Comparison of ENCODE assay signal across 8 mouse cellular contexts in genomic region chr8:57320851-57321743, GRCm38 (mm10). TPM values are rescaled to one million over a fixed set of nuclear protein-coding genes. Genes with fewer than 3 reads are reported as not detected.
DNase-seq lines count a peak whose midpoint lies in the region; ATAC-seq and TF ChIP-seq lines count a peak whose summit lies in the region.

TSS of gene Hand2 (plus strand) at chr8:57320983.

- under 1% methylated on average over 77 of the region's 83 CpGs for WGBS in heart, embryonic 11.5 days (ENCODE audit: insufficient replicate concordance)
- under 1% methylated on average over 54 of the region's 83 CpGs for WGBS in limb, embryonic 14.5 days

- TF ChIP-seq POLR2A in limb, embryonic 14.5 days (IDR thresholded peaks at IDR 0.05; ENCODE audit: borderline replicate concordance, extremely low read depth, insufficient read depth, insufficient read length) = no peak; the same call in 1 of the 2 replicates

- peak within 1 kb of the TSS; percentile 100 for H3K9ac ChIP-seq in heart, embryonic 11.5 days (ENCODE audit: low read depth, low read length)
- H3K9ac ChIP-seq in limb, embryonic 14.5 days (ENCODE audit: low read depth, low read length, severe bottlenecking) = peak within 1 kb of the TSS; percentile 98

- H3K4me2 ChIP-seq in heart, embryonic 11.5 days = peak within 1 kb of the TSS; percentile 74
- peak within 1 kb of the TSS; percentile 72 for H3K4me2 ChIP-seq in limb, embryonic 14.5 days (replicated peaks; ENCODE audit: low read depth, low read length, severe bottlenecking)

- peak; percentile 9 for DNase-seq in gastrocnemius, adult 18-20 months (ENCODE audit: low spot score)
- no peak for DNase-seq in gastrocnemius, adult 8-10 months (ENCODE audit: low spot score in 2 of 2)
- DNase-seq in embryo, embryonic 10 days (ENCODE audit: low spot score) = peak; percentile 71
- peak; percentile 83 for DNase-seq in limb, embryonic 14.5 days (ENCODE audit: low spot score)
- DNase-seq in retina, postnatal 1 day = peak; percentile 58
- DNase-seq in cerebellum, postnatal 4 days (ENCODE audit: low spot score in 2 of 2) = no peak

- H3K4me3 ChIP-seq in heart, embryonic 11.5 days (ENCODE audit: low read depth, low read length) = peak within 1 kb of the TSS; percentile 95
- peak within 1 kb of the TSS; percentile 81 for H3K4me3 ChIP-seq in limb, embryonic 14.5 days (replicated peaks; ENCODE audit: low read length)

- peak within 1 kb of the TSS; percentile 99 for H3K27ac ChIP-seq in heart, embryonic 11.5 days (ENCODE audit: low read depth, low read length)
- H3K27ac ChIP-seq in limb, embryonic 14.5 days (replicated peaks; ENCODE audit: low read depth, low read length) = peak within 1 kb of the TSS; percentile 93

- H3K9me3 ChIP-seq in heart, embryonic 11.5 days (replicated peaks; ENCODE audit: control insufficient read depth, low read length) = no peaks in the 10 kb centered on the region
- no peaks in the 10 kb centered on the region for H3K9me3 ChIP-seq in limb, embryonic 14.5 days (ENCODE audit: control insufficient read depth, low read length)

- ATAC-seq in heart, embryonic 11.5 days (replicated peaks; ENCODE audit: insufficient number of reproducible peaks, low FRiP score, low TSS enrichment) = peak; percentile 74
- ATAC-seq in limb, embryonic 14.5 days (ENCODE audit: low FRiP score, low read depth) = peak; percentile 71
- ATAC-seq in monocyte, adult 5-6 weeks (replicated peaks; ENCODE audit: insufficient number of reproducible peaks, low FRiP score, low TSS enrichment, poor library complexity, severe bottlenecking) = no peak

- H3K4me1 ChIP-seq in heart, embryonic 11.5 days (ENCODE audit: control insufficient read depth, insufficient read depth, low read length) = no peaks in the 10 kb centered on the region; the same call in 1 of the 2 replicates
- peaks cover 9% of the 10 kb centered on the region; the same call in 1 of the 2 replicates for H3K4me1 ChIP-seq in limb, embryonic 14.5 days (ENCODE audit: control insufficient read depth, insufficient read depth, low read length)

- H3K36me3 ChIP-seq in heart, embryonic 11.5 days (ENCODE audit: control insufficient read depth, insufficient read depth, low read length) = no peaks in the 10 kb centered on the region; the same call in 1 of the 2 replicates
- peaks cover 5% of the 10 kb centered on the region; the same call in 1 of the 2 replicates for H3K36me3 ChIP-seq in limb, embryonic 14.5 days (ENCODE audit: control insufficient read depth, insufficient read depth, low read length)

- H3K27me3 ChIP-seq in heart, embryonic 11.5 days (ENCODE audit: control insufficient read depth, insufficient read depth, low read length) = peaks cover 3% of the 10 kb centered on the region; the same call in 1 of the 2 replicates
- peaks cover 7% of the 10 kb centered on the region; the same call in 1 of the 2 replicates for H3K27me3 ChIP-seq in limb, embryonic 14.5 days (ENCODE audit: control insufficient read depth, insufficient read depth, low read length)

RNA-seq across cellular contexts. Expression of gene Hand2, which starts in this region (rescaled TPM):
- not detected for total RNA-seq in gastrocnemius, adult 18-20 months (2021)
- total RNA-seq in gastrocnemius, adult 8-10 months (2022) = under 1 TPM in 2 of 4 experiments, not detected in 2; 0.11 to 0.15 TPM
- 17.2 and 17.9 TPM in 2 replicates for polyA plus RNA-seq in heart, embryonic 11.5 days (2014; fragmentation: Nextera tagmentation; extraction: Ambion mirVana)
- polyA plus RNA-seq in limb, embryonic 14.5 days (2012; rRNA removed) = 33.4 and 36.2 TPM in 2 replicates
- 9.8 and 13.5 TPM in 2 replicates for polyA plus RNA-seq in limb, embryonic 14.5 days (2014; fragmentation: Nextera tagmentation; extraction: Ambion mirVana)
- total RNA-seq in monocyte, adult 5-6 weeks (2017) = not detected in 3 replicates

Comparison
In these comparisons a context has a peak if more than half of its experiments do, and no peak if none do; other contexts are left out.
1. Peak in DNase-seq in gastrocnemius, adult 18-20 months; RNA of the gene not detected or under 1 TPM.
2. DNase-seq: peak in embryo, embryonic 10 days (single experiment), limb, embryonic 14.5 days (single experiment) and retina, postnatal 1 day (single experiment); none in gastrocnemius, adult 8-10 months (0 of 2) and cerebellum, postnatal 4 days (0 of 2).